ENCODE assay signal across 28 mouse cellular contexts in the genomic region with DNA sequence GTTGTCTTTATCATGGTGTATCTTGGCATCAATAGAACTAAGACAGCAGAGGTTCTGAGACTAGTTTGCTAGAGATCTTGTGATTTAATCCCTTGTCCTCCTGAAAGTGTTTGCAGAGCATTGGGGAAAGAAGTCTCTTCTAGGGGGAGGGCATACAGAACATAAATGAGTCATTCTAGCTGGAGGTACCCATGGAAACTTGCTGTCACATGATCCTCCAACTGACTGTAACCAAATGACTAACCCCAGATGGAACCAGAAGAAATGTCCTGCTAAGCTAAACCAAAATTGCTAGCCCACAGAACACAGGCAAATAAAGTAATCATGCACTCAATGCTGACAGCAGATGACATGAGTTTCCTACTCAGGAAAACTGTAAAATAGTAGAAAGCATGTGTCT.
A peak's percentile ranks its signal among the peaks of the same experiment; 100 is the strongest.
DNase-seq lines count a peak whose midpoint lies in the region; ATAC-seq lines count a peak whose summit lies in the region.
"Had no signal": no experiment of that assay in that cellular context is flagged by ENCODE, and none has a peak within 500 bp of the region (broad histone marks: within the 10 kb centered on the region; RNA-seq: fewer than 3 reads in every experiment).

No protein-coding gene starts in this region.

- DNase-seq in 3T3-L1 (ENCODE audit: low read depth, low spot score) (peak; percentile 69), NIH3T3 (ENCODE audit: low read depth) (peak; percentile 10)
- peak; percentile 6 for DNase-seq in CD4-positive helper T cell, adult 2 months (ENCODE audit: low read depth, low spot score)
- peak; percentile 4 for DNase-seq in induced T-regulatory cell, adult 2 months (ENCODE audit: low read depth)
- no peak for DNase-seq in embryo, embryonic 11 days
- DNase-seq: adrenal gland, postnatal 10 days; cerebellum, adult 11 months; cerebellum, postnatal 10 days; gastrocnemius, postnatal 14 days; heart, postnatal 4 days; kidney, adult 2 months; kidney, postnatal 4 days; layer of hippocampus, adult 9-11 months; thymus, adult 2 months; thymus, postnatal 36 days had no signal

- H3K27me3 ChIP-seq in intestine, embryonic 16.5 days (replicated peaks; ENCODE audit: control insufficient read depth, insufficient read depth, low read length), result no peaks in the 10 kb centered on the region
- no peaks in the 10 kb centered on the region for H3K27me3 ChIP-seq in forebrain, embryonic 16.5 days (replicated peaks; ENCODE audit: control insufficient read depth, insufficient read depth, low read length)
- H3K27me3 ChIP-seq: forebrain, embryonic 13.5 days; heart, embryonic 12.5 days; limb, embryonic 12.5 days; lung, embryonic 15.5 days; neural tube, embryonic 12.5 days had no signal

- no peak overlapping the region for H3K27ac ChIP-seq in intestine, embryonic 16.5 days (ENCODE audit: low read length)
- H3K27ac ChIP-seq in forebrain, embryonic 16.5 days (ENCODE audit: low read length), result no peak overlapping the region
- H3K27ac ChIP-seq: forebrain, embryonic 13.5 days; hindbrain, embryonic 14.5 days; kidney, postnatal 0 days; limb, embryonic 12.5 days; lung, embryonic 15.5 days; neural tube, embryonic 12.5 days had no signal

- H3K36me3 ChIP-seq in intestine, embryonic 16.5 days (ENCODE audit: control insufficient read depth, insufficient read depth, low read length), result no peaks in the 10 kb centered on the region
- H3K36me3 ChIP-seq in forebrain, embryonic 16.5 days (ENCODE audit: control insufficient read depth, insufficient read depth), result no peaks in the 10 kb centered on the region
- H3K36me3 ChIP-seq: G1E; heart, embryonic 12.5 days; limb, embryonic 12.5 days; lung, embryonic 15.5 days; neural tube, embryonic 12.5 days had no signal

- no peak overlapping the region for H3K4me2 ChIP-seq in intestine, embryonic 16.5 days (ENCODE audit: low read depth, low read length)
- no peak overlapping the region for H3K4me2 ChIP-seq in forebrain, embryonic 16.5 days (ENCODE audit: low read length)
- H3K4me2 ChIP-seq: forebrain, embryonic 13.5 days; heart, embryonic 12.5 days; hindbrain, embryonic 14.5 days; limb, embryonic 12.5 days; lung, embryonic 15.5 days; midbrain, embryonic 11.5 days; neural tube, embryonic 12.5 days had no signal

- no peaks in the 10 kb centered on the region for H3K9me3 ChIP-seq in intestine, embryonic 16.5 days (ENCODE audit: control insufficient read depth, low read length)
- no peaks in the 10 kb centered on the region; the same call in 1 of the 2 replicates for H3K9me3 ChIP-seq in forebrain, embryonic 16.5 days (ENCODE audit: control insufficient read depth, low read length)
- H3K9me3 ChIP-seq: forebrain, embryonic 13.5 days; G1E; heart, embryonic 12.5 days; lung, embryonic 15.5 days; neural tube, embryonic 12.5 days had no signal

- H3K4me1 ChIP-seq in intestine, embryonic 16.5 days (ENCODE audit: control insufficient read depth, insufficient read depth, low read length), result no peaks in the 10 kb centered on the region
- H3K4me1 ChIP-seq in forebrain, embryonic 16.5 days (replicated peaks; ENCODE audit: control insufficient read depth, insufficient read depth, low read length), result peaks cover 3% of the 10 kb centered on the region
- H3K4me1 ChIP-seq: heart, embryonic 12.5 days; limb, embryonic 12.5 days; lung, embryonic 15.5 days; neural tube, embryonic 12.5 days had no signal

- no peak overlapping the region for H3K4me3 ChIP-seq in intestine, embryonic 16.5 days (ENCODE audit: low read length)
- no peak overlapping the region for H3K4me3 ChIP-seq in forebrain, embryonic 16.5 days (replicated peaks; ENCODE audit: low read length)
- H3K4me3 ChIP-seq: forebrain, embryonic 13.5 days; heart, embryonic 12.5 days; limb, embryonic 12.5 days; lung, embryonic 15.5 days; neural tube, embryonic 12.5 days had no signal

- ATAC-seq in intestine, embryonic 16.5 days, result no peak
- ATAC-seq in forebrain, embryonic 16.5 days, result no peak
- ATAC-seq: activated CD4-positive, CD25-positive, alpha-beta regulatory T cell, adult 4 months; forebrain, embryonic 13.5 days; midbrain, embryonic 16.5 days had no signal

- H3K9ac ChIP-seq in intestine, embryonic 16.5 days (ENCODE audit: low read depth, low read length), result no peak overlapping the region
- H3K9ac ChIP-seq in forebrain, embryonic 16.5 days (replicated peaks; ENCODE audit: low read depth, low read length), result no peak overlapping the region
- H3K9ac ChIP-seq: forebrain, embryonic 13.5 days; heart, embryonic 12.5 days; hindbrain, embryonic 14.5 days; limb, embryonic 12.5 days; lung, embryonic 15.5 days; neural tube, embryonic 12.5 days had no signal
